Mouse (Mus musculus) embryonic facial prominence, embryonic 15.5 days (tissue): ENCODE data around the gene Gsta2. TPM values are rescaled to one million over a fixed set of nuclear protein-coding genes. Genes with fewer than 3 reads are reported as not detected.
"Not testable (repeated sequence)": the region's sequence is repeated elsewhere in the genome, so short reads cannot be mapped to it uniquely, and the experiment has no call there.

ENCODE experiments used
- ATAC-seq: fragments of 200-750 bp; cut with Nextera tagmentation; 2 replicates; pipeline ENCODE4 v1.8.0; 2017; ENCODE audit warnings: low read depth, moderate TSS enrichment; ENCODE audit not compliant: insufficient number of reproducible peaks, low FRiP score, low TSS enrichment
- H3K27ac ChIP-seq: fragments of 300-500 bp; sonication (generic); replicated peaks from 2 replicates; pipeline ENCODE4 v1.5.1; 2015; ENCODE audit warnings: mild to moderate bottlenecking, inconsistent platforms
- H3K27me3 ChIP-seq: fragments of 300-500 bp; sonication (generic); 2 replicates; pipeline ENCODE4 v1.6.1; 2015; ENCODE audit warnings: inconsistent platforms
- H3K36me3 ChIP-seq: fragments of 300-500 bp; sonication (generic); 2 replicates; pipeline ENCODE4 v1.6.1; 2015; ENCODE audit warnings: mild to moderate bottlenecking, inconsistent platforms
- H3K4me1 ChIP-seq: fragments of 300-500 bp; sonication (generic); 2 replicates; pipeline ENCODE4 v1.6.1; 2015; ENCODE audit warnings: inconsistent platforms
- H3K4me2 ChIP-seq: fragments of 300-500 bp; sonication (generic); replicated peaks from 2 replicates; pipeline ENCODE4 v1.6.1; 2015; ENCODE audit warnings: mild to moderate bottlenecking, inconsistent platforms
- H3K4me3 ChIP-seq: fragments of 300-500 bp; sonication (generic); replicated peaks from 2 replicates; pipeline ENCODE4 v1.5.1; 2015; ENCODE audit warnings: mild to moderate bottlenecking, inconsistent platforms
- H3K9ac ChIP-seq: fragments of 300-500 bp; sonication (generic); 2 replicates; pipeline ENCODE4 v1.6.1; 2015; ENCODE audit warnings: inconsistent platforms
- H3K9me3 ChIP-seq: fragments of 300-500 bp; sonication (generic); replicated peaks from 2 replicates; pipeline ENCODE4 v1.6.1; 2016; ENCODE audit warnings: inconsistent platforms
- WGBS: fragments of 180-500 bp; shearing (Covaris S2); methylation state at CpG from one replicate; pipeline ENCODE4 v1.1.7; 2015; 5-methylcytosine and 5-hydroxymethylcytosine counted together
- polyA plus RNA-seq: library from polyadenylated mRNA; unstranded; fragments of >200 nt; fragmentation: Nextera tagmentation; extraction: Ambion mirVana; gene quantifications from 2 replicates; pipeline ENCODE4 v1.2.1, GENCODE M21; 2015

The Gsta2 gene
- polyA plus RNA-seq, 1 experiment from 2014 or later: 10.6 TPM

DNA sequence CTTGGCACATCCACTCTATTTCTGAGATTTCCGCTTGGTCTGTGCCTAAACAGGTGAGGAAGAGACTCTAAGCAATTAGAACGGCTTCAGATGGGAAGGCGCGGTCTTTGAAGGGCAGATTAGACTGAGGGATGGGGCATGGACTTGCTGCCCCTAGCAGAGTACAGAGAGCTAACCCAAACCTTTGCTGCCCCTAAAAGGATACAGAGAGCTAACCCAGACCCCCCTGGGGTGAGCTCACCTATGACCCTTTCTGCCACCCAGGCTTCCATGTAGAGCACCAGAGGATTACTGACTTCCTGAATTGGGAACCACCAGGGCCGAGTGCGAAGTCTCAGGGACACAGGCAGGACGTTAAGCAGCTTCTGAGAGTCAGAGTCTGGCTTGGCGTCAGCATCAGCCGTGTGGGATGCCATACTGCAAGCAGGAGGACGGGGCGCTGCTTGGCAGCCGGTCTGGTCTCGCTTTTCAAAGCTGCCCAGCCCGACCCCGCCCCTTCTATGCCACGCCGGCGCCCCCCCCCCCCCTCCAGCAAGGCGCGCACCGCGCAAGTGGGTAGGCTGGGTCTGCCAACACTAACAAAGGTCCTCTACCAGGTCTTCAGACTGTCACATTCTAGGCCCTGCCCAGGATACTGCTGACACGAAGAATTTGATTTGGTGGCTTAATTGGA, 22.7 kb upstream of the Gsta2 start, which contains the start of gene Ooep:
Gene Ooep (minus strand): TSS at position 613 of the 673 bp plus-strand sequence.
- H3K9me3 ChIP-seq: no peaks in the 10 kb centered on the region
- H3K27ac ChIP-seq: no peak within 1 kb of the TSS
- WGBS: 3% methylated on average over 21 of the region's 23 CpGs
- no peaks in the 10 kb centered on the region; the same call in 1 of the 2 replicates for H3K27me3 ChIP-seq
- no peak within 1 kb of the TSS for H3K9ac ChIP-seq
- H3K4me1 ChIP-seq: peaks cover 11% of the 10 kb centered on the region
- peak within 1 kb of the TSS; percentile 34 for H3K4me3 ChIP-seq
- ATAC-seq: peak; percentile 84
- H3K4me2 ChIP-seq: peak within 1 kb of the TSS; percentile 58
- H3K36me3 ChIP-seq: no peaks in the 10 kb centered on the region

DNA sequence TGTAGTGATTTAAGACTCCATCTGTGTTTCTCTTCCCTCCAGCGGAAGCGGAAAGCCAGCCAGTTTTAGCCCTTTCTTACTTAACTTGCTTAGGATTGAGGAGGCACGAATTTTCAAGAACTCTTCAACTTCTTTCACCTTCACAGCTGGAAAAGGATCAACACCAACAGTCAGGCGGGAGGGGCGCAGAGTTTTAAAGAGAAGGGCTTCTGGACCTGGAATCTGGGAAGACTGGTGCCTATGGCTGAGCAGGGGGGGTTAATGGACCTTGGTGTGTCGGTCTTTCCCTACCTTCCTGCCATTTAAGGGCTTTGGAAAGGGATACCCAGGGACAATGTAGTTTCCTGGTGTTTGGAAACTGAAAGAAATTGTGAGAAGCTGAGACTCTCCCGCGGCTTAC, 22.0 kb upstream of the Gsta2 start:
- no peak overlapping the region for H3K9ac ChIP-seq

DNA sequence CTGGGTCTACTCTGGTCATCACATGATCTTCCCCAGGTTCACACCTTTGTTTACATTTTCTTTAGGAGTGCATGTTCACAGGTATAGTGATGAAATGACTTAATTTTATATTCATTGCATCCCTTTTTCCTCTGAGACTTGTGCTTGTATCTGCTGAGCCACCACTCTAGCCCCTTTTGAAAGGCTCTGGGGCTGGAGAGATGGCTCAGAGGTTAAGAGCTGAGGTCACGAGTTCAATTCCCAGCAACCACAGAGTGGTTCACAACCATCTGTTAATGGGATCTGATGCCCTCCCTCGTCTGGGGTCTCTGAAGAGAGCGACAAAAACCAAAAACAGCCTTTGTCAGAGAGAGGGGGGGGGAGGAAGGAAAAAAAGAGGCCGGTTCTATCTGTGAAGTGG, 19.9 kb upstream of the Gsta2 start:
- Histone ChIP-seq H3K4me1 (peaks cover 11% of the 10 kb centered on the region), H3K27ac (no peak overlapping the region), H3K4me3 (no peak overlapping the region), H3K4me2 (no peak overlapping the region), H3K9me3 (no peaks in the 10 kb centered on the region), H3K27me3 (no peaks in the 10 kb centered on the region; the same call in 1 of the 2 replicates), H3K9ac (no peak overlapping the region), H3K36me3 (no peaks in the 10 kb centered on the region)
- no peak for ATAC-seq
- WGBS: 64% methylated on average over 4 of the region's 4 CpGs

More for the DNA sequence above, 22.0 kb upstream of the Gsta2 start:
- Histone ChIP-seq H3K4me1 (peaks cover 11% of the 10 kb centered on the region), H3K27me3 (no peaks in the 10 kb centered on the region; the same call in 1 of the 2 replicates), H3K4me3 (peak overlapping the region; percentile 34), H3K27ac (no peak overlapping the region), H3K9me3 (no peaks in the 10 kb centered on the region), H3K4me2 (peak overlapping the region; percentile 58), H3K36me3 (no peaks in the 10 kb centered on the region)
- ATAC-seq: no peak
- 30% methylated on average over 8 of the region's 8 CpGs for WGBS

DNA sequence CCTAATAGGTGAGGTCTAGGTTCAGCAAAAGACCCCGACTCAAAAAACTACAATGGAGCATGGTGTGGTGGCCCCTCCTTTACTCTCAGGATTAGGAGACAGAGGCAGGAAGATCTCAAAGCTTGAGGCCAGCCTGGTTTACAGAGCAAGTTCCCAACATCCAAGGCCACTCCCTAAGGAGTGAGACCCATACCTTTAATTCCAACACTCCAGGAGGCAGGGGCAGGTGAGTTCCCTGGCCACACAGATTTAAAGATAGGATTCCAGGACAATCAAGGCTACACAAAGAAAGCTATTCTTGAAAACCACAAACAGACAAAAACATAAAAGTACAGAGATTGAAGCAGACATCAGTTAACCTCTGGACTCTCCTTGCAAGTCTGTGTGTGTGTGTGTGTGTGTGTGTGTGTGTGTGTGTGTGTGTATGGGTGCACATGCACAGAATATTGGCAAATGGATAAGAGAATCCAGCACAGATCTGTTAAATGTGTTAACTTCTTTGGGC, 19.3 kb upstream of the Gsta2 start:
- Histone ChIP-seq H3K27me3 (no peaks in the 10 kb centered on the region; the same call in 1 of the 2 replicates), H3K9ac (no peak overlapping the region), H3K4me3 (no peak overlapping the region), H3K27ac (no peak overlapping the region), H3K4me2 (no peak overlapping the region), H3K9me3 (no peaks in the 10 kb centered on the region), H3K36me3 (no peaks in the 10 kb centered on the region), H3K4me1 (peaks cover 11% of the 10 kb centered on the region)
- ATAC-seq: no peak
- WGBS: 78% methylated on average over 1 of the region's 1 CpGs

DNA sequence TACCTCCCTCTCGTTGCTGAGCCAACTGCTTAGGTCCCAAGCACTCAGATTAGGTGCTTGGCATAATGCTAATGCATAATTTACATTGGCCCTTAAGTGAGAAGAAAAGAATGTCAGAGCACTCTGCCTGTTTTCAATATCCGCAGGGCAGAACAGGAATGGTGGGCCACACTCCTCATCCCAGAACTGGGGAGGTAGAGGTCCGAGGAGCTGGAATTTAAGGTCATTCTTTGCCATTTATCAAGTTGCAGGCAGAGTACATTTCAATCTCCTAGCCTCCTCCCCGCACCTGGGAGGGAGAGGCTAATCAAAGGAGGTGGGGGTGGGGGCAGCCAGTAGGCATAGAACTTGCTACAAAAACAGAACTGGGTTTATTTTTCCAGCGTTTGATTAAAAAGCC, 18.8 kb upstream of the Gsta2 start:
- Histone ChIP-seq H3K9me3 (no peaks in the 10 kb centered on the region), H3K9ac (no peak overlapping the region), H3K27me3 (no peaks in the 10 kb centered on the region; the same call in 1 of the 2 replicates), H3K36me3 (no peaks in the 10 kb centered on the region), H3K4me1 (peaks cover 11% of the 10 kb centered on the region), H3K27ac (no peak overlapping the region), H3K4me3 (no peak overlapping the region), H3K4me2 (no peak overlapping the region)
- 58% methylated on average over 5 of the region's 5 CpGs for WGBS
- no peak for ATAC-seq

DNA sequence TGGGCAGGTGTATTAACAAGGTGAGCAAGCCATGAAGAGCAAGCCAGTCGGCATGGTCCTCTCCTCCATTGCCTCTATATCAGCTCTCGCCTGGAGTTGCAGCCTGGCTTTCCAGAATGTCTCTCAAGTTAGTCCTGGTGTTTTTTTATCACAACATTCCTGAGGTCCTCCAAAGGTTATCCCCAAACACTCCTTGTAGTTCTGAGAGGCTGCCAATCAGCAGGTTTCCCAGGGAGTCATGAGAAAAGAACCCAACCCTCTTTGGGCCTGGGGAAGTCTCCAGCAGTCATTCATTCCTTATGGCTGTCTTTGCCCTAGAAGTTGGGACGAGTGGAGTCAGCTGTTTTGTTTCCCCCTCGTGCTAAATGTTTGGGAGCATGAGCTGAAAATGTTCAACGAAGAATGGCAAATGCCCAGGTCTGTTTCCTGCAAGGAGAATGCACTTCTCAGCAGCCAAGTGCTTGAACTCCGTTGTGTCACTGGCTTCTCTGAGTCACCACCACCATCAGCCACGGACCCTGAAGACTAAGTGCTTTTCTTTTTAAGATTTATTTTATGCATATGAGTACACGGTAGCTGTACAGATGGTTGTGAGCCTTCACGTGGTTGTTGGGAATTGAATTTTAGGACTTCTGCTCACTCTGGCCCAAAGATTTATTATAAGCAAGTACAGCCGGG, 17.4 kb upstream of the Gsta2 start:
- no peak overlapping the region for H3K27ac ChIP-seq
- no peak for ATAC-seq
- WGBS: 80% methylated on average over 10 of the region's 10 CpGs
- no peak overlapping the region for H3K4me2 ChIP-seq
- H3K4me3 ChIP-seq: no peak overlapping the region
- H3K4me1 ChIP-seq: peaks cover 5% of the 10 kb centered on the region
- H3K27me3 ChIP-seq: no peaks in the 10 kb centered on the region; the same call in 1 of the 2 replicates
- no peaks in the 10 kb centered on the region for H3K9me3 ChIP-seq
- H3K9ac ChIP-seq: no peak overlapping the region
- no peaks in the 10 kb centered on the region for H3K36me3 ChIP-seq

DNA sequence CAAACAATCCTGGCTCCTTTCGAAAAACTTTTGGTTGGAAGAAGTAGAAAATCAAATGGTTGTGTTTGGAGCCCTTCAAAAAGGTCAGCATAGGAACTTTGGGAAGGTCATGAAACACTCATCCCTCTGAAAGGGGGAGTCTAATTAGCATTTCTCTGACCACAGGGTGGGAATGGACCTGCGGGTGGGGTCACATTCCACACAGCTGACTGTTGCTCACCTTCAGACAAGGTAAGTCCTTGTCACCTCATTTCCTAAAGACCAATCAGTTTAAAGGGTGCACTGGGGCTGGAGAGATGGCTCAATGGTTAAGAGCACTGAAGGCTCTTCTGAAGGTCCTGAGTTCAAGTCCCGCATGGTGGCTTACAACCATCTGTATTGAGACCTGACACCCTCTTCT, 15.9 kb upstream of the Gsta2 start:
- 85% methylated on average over 3 of the region's 3 CpGs for WGBS
- Histone ChIP-seq H3K4me1 (no peaks in the 10 kb centered on the region), H3K9me3 (no peaks in the 10 kb centered on the region), H3K4me2 (no peak overlapping the region), H3K27me3 (no peaks in the 10 kb centered on the region; the same call in 1 of the 2 replicates), H3K36me3 (no peaks in the 10 kb centered on the region), H3K9ac (no peak overlapping the region), H3K4me3 (no peak overlapping the region), H3K27ac (no peak overlapping the region)
- ATAC-seq: no peak

DNA sequence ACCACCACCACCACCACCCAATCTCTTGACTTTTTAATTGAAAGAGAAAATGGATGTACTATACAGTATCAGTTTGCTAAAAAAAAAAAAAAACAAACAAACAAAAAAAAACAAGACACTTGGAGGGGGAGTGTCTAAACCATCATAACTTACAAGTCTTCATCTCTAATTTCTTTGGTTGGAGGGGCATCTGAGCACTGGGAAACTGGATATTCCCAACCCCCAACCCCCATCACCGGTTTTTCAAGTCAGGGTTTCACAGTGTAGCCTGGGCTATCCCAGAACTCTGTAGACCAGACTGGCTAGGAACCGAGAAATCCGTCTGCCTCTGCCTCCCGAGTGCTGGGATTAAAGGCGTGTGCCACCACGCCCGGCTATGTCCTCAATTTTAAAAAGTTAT, 14.2 kb upstream of the Gsta2 start:
- Histone ChIP-seq H3K27me3 (no peaks in the 10 kb centered on the region; the same call in 1 of the 2 replicates), H3K9ac (no peak overlapping the region), H3K4me3 (no peak overlapping the region), H3K4me1 (no peaks in the 10 kb centered on the region), H3K27ac (no peak overlapping the region), H3K36me3 (no peaks in the 10 kb centered on the region), H3K4me2 (no peak overlapping the region), H3K9me3 (no peaks in the 10 kb centered on the region)
- ATAC-seq: no peak
- WGBS: 88% methylated on average over 7 of the region's 7 CpGs

DNA sequence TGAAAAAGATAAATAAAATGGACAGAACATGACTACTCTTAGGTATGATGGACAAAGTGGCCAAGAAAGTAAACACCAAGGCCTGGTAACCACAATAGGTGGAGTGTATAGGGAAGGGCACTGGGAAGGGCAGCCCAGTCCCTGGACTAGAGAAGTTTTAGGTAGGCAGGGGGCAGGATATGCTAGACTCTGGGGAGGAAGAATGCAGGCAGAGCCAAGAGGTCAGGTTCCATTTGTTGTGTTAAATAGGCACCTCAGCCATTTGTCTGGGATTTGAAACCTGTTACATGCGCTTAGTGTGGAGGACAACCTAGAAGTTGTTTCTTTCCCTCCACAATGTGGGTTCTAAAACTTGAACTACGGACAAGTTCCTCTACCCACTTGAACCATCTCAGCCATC, 13.8 kb upstream of the Gsta2 start:
- H3K4me3 ChIP-seq: no peak overlapping the region
- H3K9me3 ChIP-seq: no peaks in the 10 kb centered on the region
- H3K27ac ChIP-seq: no peak overlapping the region
- H3K27me3 ChIP-seq: no peaks in the 10 kb centered on the region; the same call in 1 of the 2 replicates
- no peak overlapping the region for H3K4me2 ChIP-seq
- H3K9ac ChIP-seq: no peak overlapping the region
- H3K4me1 ChIP-seq: no peaks in the 10 kb centered on the region
- H3K36me3 ChIP-seq: no peaks in the 10 kb centered on the region
- no peak for ATAC-seq
- WGBS: 95% methylated on average over 2 of the region's 2 CpGs

DNA sequence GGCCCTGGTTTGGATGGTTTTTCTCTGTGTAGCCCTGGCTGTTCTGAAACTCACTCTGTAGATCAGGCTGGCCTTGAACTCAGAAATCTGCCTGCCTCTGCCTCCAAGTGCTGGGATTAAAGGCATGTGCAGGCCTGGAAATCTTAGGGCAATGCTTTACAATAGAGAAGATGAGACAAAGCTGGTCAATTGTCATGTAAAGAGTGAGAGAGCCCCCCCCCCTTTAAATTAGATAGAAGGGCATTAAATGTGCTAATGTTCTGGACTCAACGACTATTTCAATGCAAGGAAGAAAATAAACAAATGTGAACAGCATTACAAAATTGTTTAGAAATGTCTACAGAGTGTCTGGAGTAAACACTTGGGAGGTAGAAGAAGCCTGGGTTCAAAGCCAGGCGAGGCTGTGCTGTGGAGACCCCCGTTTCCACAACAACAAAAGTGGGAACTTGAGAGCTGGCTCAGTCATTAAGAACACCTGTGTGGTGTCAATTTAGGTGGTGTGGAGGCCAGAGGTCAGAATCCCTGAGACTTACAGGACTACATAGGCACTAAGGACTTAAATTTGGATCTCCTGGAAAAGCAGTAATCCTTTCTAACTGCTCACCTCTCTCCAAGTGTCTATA, 13.2 kb upstream of the Gsta2 start:
- H3K4me2 ChIP-seq: no peak overlapping the region
- no peaks in the 10 kb centered on the region for H3K36me3 ChIP-seq
- no peaks in the 10 kb centered on the region for H3K9me3 ChIP-seq
- H3K4me1 ChIP-seq: no peaks in the 10 kb centered on the region
- no peak overlapping the region for H3K4me3 ChIP-seq
- no peak overlapping the region for H3K9ac ChIP-seq
- no peak for ATAC-seq
- no peak overlapping the region for H3K27ac ChIP-seq
- no peaks in the 10 kb centered on the region for H3K27me3 ChIP-seq
- 60% methylated on average over 3 of the region's 3 CpGs for WGBS

DNA sequence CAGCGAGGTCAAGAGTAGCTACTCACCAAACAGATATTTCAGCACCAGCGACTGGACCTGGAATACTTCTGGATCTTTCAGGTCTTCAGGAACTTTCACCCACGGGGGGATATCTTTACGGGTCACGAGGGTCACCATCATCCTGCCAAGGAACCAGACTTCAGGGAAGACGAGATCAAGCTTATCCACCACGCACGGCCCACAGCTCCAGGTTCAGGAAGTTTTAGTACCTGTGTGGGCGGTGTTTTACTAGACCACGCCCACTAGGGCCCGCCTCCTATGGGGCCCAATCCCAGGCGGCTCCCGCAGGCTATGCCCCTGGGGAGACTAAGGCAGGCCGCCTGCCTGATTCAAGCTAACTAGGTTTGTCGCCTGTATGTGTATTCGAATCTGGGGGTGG, 12.4 kb upstream of the Gsta2 start, which contains the start of gene Dppa5a:
Gene Dppa5a (minus strand): TSS at position 219 of the 400 bp plus-strand sequence.
- ATAC-seq, H3K27me3 ChIP-seq, H3K36me3 ChIP-seq, H3K4me2 ChIP-seq, H3K4me1 ChIP-seq, H3K9ac ChIP-seq, H3K27ac ChIP-seq, H3K9me3 ChIP-seq, H3K4me3 ChIP-seq: not testable (repeated sequence)
- 94% methylated on average over 16 of the region's 16 CpGs for WGBS
